Mouse (Mus musculus) thymus, adult 2 months (tissue): ENCODE measurements around the gene Cfap97d1. TPM values are rescaled to one million over a fixed set of nuclear protein-coding genes. Genes with fewer than 3 reads are reported as not detected.

ENCODE experiments used
- DNase-seq: peaks from one replicate; pipeline ENCODE4 v3.0.0; 2021
- H3K27ac ChIP-seq: fragments of 200-500 bp; 2 replicates; pipeline ENCODE4 v1.5.1; 2012; ENCODE audit warnings: low read length, control low read depth; ENCODE audit not compliant: control insufficient read depth, insufficient read depth
- H3K27me3 ChIP-seq: fragments of 200-500 bp; 2 replicates; pipeline ENCODE4 v1.6.1; 2012; ENCODE audit warnings: mild to moderate bottlenecking, low read length, moderate library complexity, mixed read lengths; ENCODE audit not compliant: control insufficient read depth, insufficient read depth
- H3K36me3 ChIP-seq: fragments of 200-500 bp; 2 replicates; pipeline ENCODE4 v1.6.1; 2012; ENCODE audit warnings: mild to moderate bottlenecking, low read length, moderate library complexity; ENCODE audit not compliant: control insufficient read depth, insufficient read depth
- H3K4me1 ChIP-seq: fragments of 200-500 bp; replicated peaks from 2 replicates; pipeline ENCODE4 v1.6.1; 2012; ENCODE audit warnings: low read length; ENCODE audit not compliant: control insufficient read depth, insufficient read depth
- H3K4me3 ChIP-seq: fragments of 200-500 bp; 2 replicates; pipeline ENCODE4 v1.5.1; 2012; ENCODE audit warnings: mild to moderate bottlenecking, low read length, control low read depth, moderate library complexity; ENCODE audit not compliant: control insufficient read depth, insufficient read depth
- CTCF ChIP-seq: fragments of 200-500 bp; IDR thresholded peaks from 2 replicates; pipeline ENCODE4 v1.5.1; 2012; ENCODE audit warnings: mild to moderate bottlenecking, control low read depth, low read length, moderate library complexity, borderline replicate concordance; ENCODE audit not compliant: control insufficient read depth, poor library complexity, insufficient read depth; ENCODE audit errors: extremely low read depth
- POLR2A ChIP-seq: fragments of 200-500 bp; IDR thresholded peaks from 2 replicates; pipeline ENCODE4 v1.6.1; 2012; ENCODE audit warnings: mild to moderate bottlenecking, low read length, control low read depth, moderate library complexity; ENCODE audit not compliant: control insufficient read depth, poor library complexity, insufficient read depth; ENCODE audit errors: extremely low read depth
- WGBS: fragments of 180-500 bp; shearing (Covaris S2); methylation state at CpG from one replicate; pipeline ENCODE4 v1.1.7; 2018; 5-methylcytosine and 5-hydroxymethylcytosine counted together
- polyA plus RNA-seq: library from polyadenylated mRNA; depleted of rRNA; stranded (reverse); fragments of >200 nt; gene quantifications from 2 replicates; pipeline ENCODE4 v1.2.3, GENCODE M21; 2012; rRNA removed

The Cfap97d1 gene
- polyA plus RNA-seq, result not detected in 2 replicates

- Histone ChIP-seq H3K36me3 (no peaks in the 10 kb centered on the region), H3K4me1 (0 out of 2 replicates have a peak, but pooled peaks cover 3% of the 10 kb centered on the region), H3K4me3 (peak within 1 kb of the TSS; percentile 28), H3K27me3 (peaks cover 8% of the 10 kb centered on the region; the same call in 1 of the 2 replicates), H3K27ac (no peak within 1 kb of the TSS)
- DNase-seq, result peak; percentile 21
- WGBS, result 1% methylated on average over 71 of the region's 71 CpGs
- TF ChIP-seq POLR2A, result no peak
- TF ChIP-seq CTCF, result no peak
Measured at GRCm38 (mm10) chr11:101984054-101985025, at the start of gene Cfap97d1. Cfap97d1 (plus strand) TSS chr11:101984279.

- 86% methylated on average over 3 of the region's 3 CpGs for WGBS
Measured at GRCm38 (mm10) chr11:101935743-101936142, 48.3 kb upstream of the Cfap97d1 start.

DNA sequence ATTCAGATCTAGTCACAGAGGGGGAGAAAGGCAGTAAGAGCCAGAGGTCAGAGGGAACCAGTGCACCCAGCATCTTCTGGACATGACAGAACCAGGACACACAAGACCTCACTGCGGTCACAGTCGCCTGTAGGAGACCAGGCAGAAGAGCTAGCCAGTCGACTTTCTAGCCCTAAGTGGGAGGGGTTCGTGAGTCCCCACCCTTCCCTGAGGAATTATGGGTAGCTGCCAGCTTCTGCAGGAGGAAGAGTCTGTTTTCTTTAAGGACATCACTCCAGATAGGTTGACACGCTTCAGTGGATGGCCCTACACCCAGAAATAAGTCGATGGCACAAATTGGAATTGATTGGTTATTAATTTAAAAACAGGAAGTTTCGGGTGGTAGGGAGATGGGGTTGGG, 47.7 kb upstream of the Cfap97d1 start:
- no peaks in the 10 kb centered on the region for H3K4me1 ChIP-seq
- no peaks in the 10 kb centered on the region for H3K27me3 ChIP-seq
- TF ChIP-seq POLR2A (no peak), CTCF (no peak)
- no peak for DNase-seq
- no peaks in the 10 kb centered on the region for H3K36me3 ChIP-seq
- H3K27ac ChIP-seq, result no peak overlapping the region
- no peak overlapping the region for H3K4me3 ChIP-seq
- 79% methylated on average over 7 of the region's 7 CpGs for WGBS

More at GRCm38 (mm10) chr11:101935743-101936142, 48.3 kb upstream of the Cfap97d1 start:
- TF ChIP-seq CTCF, result no peak
- no peak for TF ChIP-seq POLR2A
- H3K36me3 ChIP-seq, result no peaks in the 10 kb centered on the region
- no peaks in the 10 kb centered on the region for H3K27me3 ChIP-seq
- no peak for DNase-seq
- no peaks in the 10 kb centered on the region for H3K4me1 ChIP-seq
- no peak overlapping the region for H3K4me3 ChIP-seq
- H3K27ac ChIP-seq, result no peak overlapping the region

GRCm38 (mm10) chr11:101937108-101937507, 47.0 kb upstream of the Cfap97d1 start:
- 8% methylated on average over 32 of the region's 32 CpGs for WGBS
- no peak overlapping the region for H3K27ac ChIP-seq
- no peaks in the 10 kb centered on the region for H3K36me3 ChIP-seq
- TF ChIP-seq CTCF (no peak), POLR2A (no peak)
- no peak for DNase-seq
- H3K4me3 ChIP-seq, result no peak overlapping the region
- no peaks in the 10 kb centered on the region for H3K27me3 ChIP-seq
- H3K4me1 ChIP-seq, result no peaks in the 10 kb centered on the region

GRCm38 (mm10) chr11:101943055-101943454, 41.0 kb upstream of the Cfap97d1 start:
- no peak for TF ChIP-seq POLR2A
- TF ChIP-seq CTCF, result no peak
- H3K4me3 ChIP-seq, result no peak overlapping the region
- no peak overlapping the region for H3K27ac ChIP-seq
- H3K36me3 ChIP-seq, result no peaks in the 10 kb centered on the region
- WGBS, result 3% methylated on average over 3 of the region's 3 CpGs
- no peaks in the 10 kb centered on the region for H3K4me1 ChIP-seq
- no peak for DNase-seq
- H3K27me3 ChIP-seq, result no peaks in the 10 kb centered on the region

DNA sequence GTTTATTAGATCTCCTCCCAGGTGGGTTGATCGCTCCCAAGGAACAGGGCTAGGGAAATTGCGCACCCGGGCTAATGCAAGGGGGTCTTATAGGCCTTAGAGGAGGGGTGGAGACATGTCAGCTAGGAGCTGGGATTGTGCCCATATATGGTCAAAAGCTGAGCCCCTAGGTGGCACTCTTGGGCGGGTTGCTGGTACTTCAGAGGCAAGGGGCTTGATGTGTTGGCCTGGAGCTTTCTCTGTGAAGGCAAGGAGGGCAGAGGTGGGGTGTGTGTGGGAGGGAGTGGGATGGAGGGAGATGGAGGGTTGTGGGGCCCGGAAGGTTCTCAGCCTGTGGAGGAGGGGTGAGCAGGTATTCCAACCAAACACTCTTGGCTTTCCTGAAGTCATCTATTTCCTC, 37.6 kb upstream of the Cfap97d1 start:
- TF ChIP-seq POLR2A (no peak), CTCF (no peak)
- WGBS, result 61% methylated on average over 5 of the region's 5 CpGs
- H3K4me1 ChIP-seq, result no peaks in the 10 kb centered on the region
- H3K36me3 ChIP-seq, result no peaks in the 10 kb centered on the region
- no peak for DNase-seq
- no peak overlapping the region for H3K4me3 ChIP-seq
- no peaks in the 10 kb centered on the region for H3K27me3 ChIP-seq
- H3K27ac ChIP-seq, result no peak overlapping the region

- TF ChIP-seq POLR2A (no peak), CTCF (no peak)
- 92% methylated on average over 5 of the region's 5 CpGs for WGBS
- DNase-seq, result no peak
- Histone ChIP-seq H3K4me1 (no peaks in the 10 kb centered on the region), H3K4me3 (no peak overlapping the region), H3K36me3 (no peaks in the 10 kb centered on the region), H3K27me3 (no peaks in the 10 kb centered on the region; the same call in 1 of the 2 replicates), H3K27ac (no peak overlapping the region)
Measured at GRCm38 (mm10) chr11:101950021-101950420, 34.1 kb upstream of the Cfap97d1 start.
